Mouse (Mus musculus) midbrain, embryonic 15.5 days (tissue): ENCODE measurements around the gene Wapl. TPM values are rescaled to one million over a fixed set of nuclear protein-coding genes. Genes with fewer than 3 reads are reported as not detected.
A peak's percentile ranks its signal among the peaks of the same experiment; 100 is the strongest.

Experiments used
- ATAC-seq: fragments of 200-750 bp; cut with Nextera tagmentation; replicated peaks from 2 replicates; pipeline ENCODE4 v1.8.0; 2017; ENCODE audit warnings: moderate TSS enrichment
- H3K27ac ChIP-seq: fragments of 300-500 bp; sonication (generic); 2 replicates; pipeline ENCODE4 v1.5.1; 2015; ENCODE audit warnings: mild to moderate bottlenecking, inconsistent platforms
- H3K27me3 ChIP-seq: fragments of 300-500 bp; sonication (generic); replicated peaks from 2 replicates; pipeline ENCODE4 v1.6.1; 2015; ENCODE audit warnings: inconsistent platforms
- H3K36me3 ChIP-seq: fragments of 300-500 bp; sonication (generic); replicated peaks from 2 replicates; pipeline ENCODE4 v1.6.1; 2015; ENCODE audit warnings: inconsistent platforms
- H3K4me1 ChIP-seq: fragments of 300-500 bp; sonication (generic); 2 replicates; pipeline ENCODE4 v1.6.1; 2015; ENCODE audit warnings: inconsistent platforms
- H3K4me2 ChIP-seq: fragments of 300-500 bp; sonication (generic); 2 replicates; pipeline ENCODE4 v1.6.1; 2015; ENCODE audit warnings: inconsistent platforms, mild to moderate bottlenecking, moderate library complexity
- H3K4me3 ChIP-seq: fragments of 300-500 bp; sonication (generic); 2 replicates; pipeline ENCODE4 v1.5.1; 2015; ENCODE audit warnings: mild to moderate bottlenecking, inconsistent platforms
- H3K9ac ChIP-seq: fragments of 300-500 bp; sonication (generic); 2 replicates; pipeline ENCODE4 v1.6.1; 2015; ENCODE audit warnings: mild to moderate bottlenecking, inconsistent platforms
- H3K9me3 ChIP-seq: fragments of 300-500 bp; sonication (generic); 2 replicates; pipeline ENCODE4 v1.6.1; 2016; ENCODE audit warnings: inconsistent platforms
- WGBS: fragments of 180-500 bp; shearing (Covaris S2); methylation state at CpG from one replicate; pipeline ENCODE4 v1.1.7; 2015; ENCODE audit warnings: mixed read lengths; 5-methylcytosine and 5-hydroxymethylcytosine counted together
- polyA plus RNA-seq: library from polyadenylated mRNA; unstranded; fragments of >200 nt; fragmentation: Nextera tagmentation; extraction: Ambion mirVana; gene quantifications from 2 replicates; pipeline ENCODE4 v1.2.1, GENCODE M21; 2015

Gene Wapl
- 13.0 and 13.6 TPM in 2 replicates for polyA plus RNA-seq

DNA sequence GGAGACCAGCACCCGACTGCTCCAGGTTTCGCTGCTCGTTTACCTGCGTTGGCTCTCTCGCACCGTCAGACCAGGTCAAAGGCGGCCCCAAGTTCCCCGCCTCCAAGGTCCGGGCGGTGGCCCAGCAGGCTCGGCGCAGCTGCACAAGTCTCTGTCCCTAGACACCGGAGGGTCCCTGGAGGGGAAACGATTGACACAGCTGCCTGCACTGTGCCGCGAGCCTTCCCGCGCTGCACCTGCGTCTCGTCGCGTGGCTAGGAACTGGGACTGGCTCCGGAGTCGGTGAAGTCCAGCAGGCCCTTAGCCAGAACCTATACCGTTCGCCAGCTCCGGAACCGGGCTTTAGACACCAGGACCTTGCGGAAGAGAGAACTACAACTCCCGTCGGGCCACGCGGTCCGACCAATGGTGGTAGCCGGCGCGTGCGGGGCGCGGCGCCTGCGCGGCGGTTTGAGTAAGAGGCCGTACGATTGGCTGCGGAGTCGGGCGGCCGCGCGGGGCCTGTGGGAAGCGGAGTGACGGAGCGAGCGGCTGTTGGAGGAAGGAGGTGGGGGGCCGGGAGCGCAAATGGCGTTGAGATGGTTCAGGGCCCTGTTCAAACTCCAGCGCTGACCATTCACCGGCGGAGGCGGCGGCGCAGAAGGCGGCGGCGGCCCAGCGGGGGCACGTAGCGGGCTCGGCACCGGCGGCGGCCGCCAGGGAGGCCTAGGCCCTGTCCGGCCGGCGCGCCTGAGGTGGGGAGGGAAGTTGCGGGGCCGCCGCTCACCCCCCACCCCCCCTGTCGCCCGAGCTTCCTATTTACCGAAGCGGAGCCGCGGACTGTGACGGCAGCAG, at the start of gene Wapl:
Gene Wapl (plus strand): TSS at position 534 of the 834 bp plus-strand sequence.
- H3K9me3 ChIP-seq, result no peaks in the 10 kb centered on the region
- H3K4me3 ChIP-seq, result peak within 1 kb of the TSS; percentile 99
- peak; percentile 99 for ATAC-seq
- peak within 1 kb of the TSS; percentile 94 for H3K27ac ChIP-seq
- no peaks in the 10 kb centered on the region for H3K27me3 ChIP-seq
- WGBS, result under 1% methylated on average over 77 of the region's 90 CpGs
- H3K4me1 ChIP-seq, result peaks cover 16% of the 10 kb centered on the region
- H3K36me3 ChIP-seq, result 0 out of 2 replicates have a peak, but pooled peaks cover 3% of the 10 kb centered on the region
- H3K4me2 ChIP-seq, result peak within 1 kb of the TSS; percentile 90
- peak within 1 kb of the TSS; percentile 95 for H3K9ac ChIP-seq

DNA sequence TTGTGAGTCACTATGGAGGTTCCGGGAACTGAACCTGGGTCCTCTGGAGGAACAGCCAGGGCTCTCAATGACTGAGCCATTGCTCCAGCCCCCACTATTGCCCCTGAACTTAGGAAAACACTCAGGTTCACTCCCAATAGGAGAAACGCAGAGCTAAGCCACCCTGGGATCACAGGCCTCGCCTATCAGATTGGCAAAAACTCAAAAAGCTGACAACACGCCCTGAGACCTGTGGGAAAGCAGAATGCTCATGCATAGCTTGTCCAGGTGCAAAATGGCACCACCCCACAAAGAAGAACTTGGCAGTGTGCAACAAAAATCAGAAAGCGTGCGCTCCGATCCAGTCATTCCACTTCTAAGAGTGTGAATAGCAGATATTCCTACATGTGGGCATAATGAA, 46.9 kb upstream of the Wapl start:
- Histone ChIP-seq H3K27me3 (no peaks in the 10 kb centered on the region), H3K4me3 (no peak overlapping the region), H3K9me3 (no peaks in the 10 kb centered on the region), H3K27ac (no peak overlapping the region), H3K4me2 (no peak overlapping the region), H3K36me3 (no peaks in the 10 kb centered on the region), H3K4me1 (no peaks in the 10 kb centered on the region), H3K9ac (no peak overlapping the region)
- 91% methylated on average over 7 of the region's 7 CpGs for WGBS
- ATAC-seq, result no peak

DNA sequence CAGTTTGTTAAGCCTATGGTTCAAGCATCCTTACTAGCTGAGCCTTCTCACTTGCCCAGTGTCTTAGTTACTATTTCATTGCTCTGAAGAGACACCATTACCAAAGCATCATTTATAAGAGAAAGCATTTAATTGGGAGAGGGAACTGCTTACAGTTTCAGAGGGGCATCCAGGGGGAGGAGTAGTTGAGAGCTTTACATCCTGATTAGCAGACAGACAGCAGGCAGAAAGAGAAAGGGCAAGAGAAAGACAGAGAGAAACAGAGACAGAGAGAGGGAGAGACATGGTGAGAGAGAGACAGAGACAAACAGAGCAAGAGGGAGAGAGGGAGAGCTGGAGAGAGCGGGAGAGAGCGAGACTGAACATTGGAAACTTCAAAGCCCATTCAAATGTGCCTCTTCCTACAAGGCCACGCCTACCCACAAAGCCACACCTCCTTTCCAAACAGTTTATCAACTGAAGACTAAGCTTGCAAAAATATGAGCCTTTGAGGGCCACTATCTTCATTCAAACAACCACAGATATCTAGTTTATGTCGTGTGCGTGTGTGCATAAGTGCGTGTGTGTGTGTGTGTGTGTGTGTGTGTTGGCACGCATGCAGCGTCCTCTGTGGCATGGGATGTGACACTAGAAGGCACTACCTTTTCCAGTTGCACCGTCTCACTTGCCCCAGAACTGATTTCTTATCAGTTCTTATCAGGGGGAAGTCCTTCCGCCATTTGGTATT, 40.8 kb upstream of the Wapl start:
- Histone ChIP-seq H3K9ac (no peak overlapping the region), H3K4me1 (no peaks in the 10 kb centered on the region), H3K9me3 (no peaks in the 10 kb centered on the region), H3K4me3 (no peak overlapping the region), H3K36me3 (no peaks in the 10 kb centered on the region), H3K4me2 (no peak overlapping the region), H3K27ac (no peak overlapping the region), H3K27me3 (no peaks in the 10 kb centered on the region)
- ATAC-seq, result no peak
- WGBS, result 80% methylated on average over 10 of the region's 10 CpGs

DNA sequence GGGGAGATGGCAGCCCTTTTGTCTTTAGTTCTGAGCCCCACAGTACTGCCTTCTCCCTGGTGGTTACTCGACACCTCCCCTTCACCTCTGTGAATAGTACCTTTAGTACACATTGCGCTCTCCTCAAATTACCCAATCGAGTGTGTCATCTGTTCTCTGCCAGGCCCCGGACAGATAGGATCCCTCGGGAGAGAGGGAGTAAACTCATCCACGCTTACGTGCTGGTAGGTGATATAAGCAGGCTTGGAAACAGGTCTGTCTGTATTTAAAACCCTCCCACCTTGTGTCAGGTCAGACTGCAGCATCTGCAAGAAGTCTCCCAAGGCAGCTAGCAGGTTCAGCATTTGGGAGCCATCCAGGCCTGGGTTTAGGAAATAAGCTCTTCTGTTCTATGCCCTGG, 38.5 kb upstream of the Wapl start:
- Histone ChIP-seq H3K36me3 (no peaks in the 10 kb centered on the region), H3K4me2 (no peak overlapping the region), H3K4me1 (no peaks in the 10 kb centered on the region), H3K9ac (no peak overlapping the region), H3K4me3 (no peak overlapping the region), H3K9me3 (no peaks in the 10 kb centered on the region), H3K27me3 (no peaks in the 10 kb centered on the region), H3K27ac (no peak overlapping the region)
- 49% methylated on average over 7 of the region's 7 CpGs for WGBS
- no peak for ATAC-seq

DNA sequence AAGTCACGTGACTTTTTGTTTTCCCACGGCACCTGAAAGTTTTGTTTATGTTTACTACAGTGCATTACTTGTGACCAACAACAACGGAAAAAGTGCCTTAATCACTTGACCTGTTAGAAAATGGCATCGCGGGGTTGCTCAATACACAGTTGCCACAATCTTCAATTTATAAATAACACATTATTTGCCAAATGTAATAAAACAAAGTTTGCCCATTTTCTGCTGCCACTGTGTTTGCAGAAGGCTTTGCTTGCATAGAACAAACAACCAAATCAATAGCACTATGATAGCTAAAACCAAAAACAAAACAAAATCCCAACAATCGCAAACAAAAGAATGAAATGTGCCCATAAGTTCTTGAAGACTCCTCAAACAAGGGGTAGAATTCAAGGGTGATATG, 38.0 kb upstream of the Wapl start:
- Histone ChIP-seq H3K27ac (no peak overlapping the region), H3K9ac (no peak overlapping the region), H3K27me3 (no peaks in the 10 kb centered on the region), H3K4me2 (no peak overlapping the region), H3K4me3 (no peak overlapping the region), H3K4me1 (no peaks in the 10 kb centered on the region), H3K36me3 (no peaks in the 10 kb centered on the region), H3K9me3 (no peaks in the 10 kb centered on the region)
- no peak for ATAC-seq
- 91% methylated on average over 6 of the region's 6 CpGs for WGBS

DNA sequence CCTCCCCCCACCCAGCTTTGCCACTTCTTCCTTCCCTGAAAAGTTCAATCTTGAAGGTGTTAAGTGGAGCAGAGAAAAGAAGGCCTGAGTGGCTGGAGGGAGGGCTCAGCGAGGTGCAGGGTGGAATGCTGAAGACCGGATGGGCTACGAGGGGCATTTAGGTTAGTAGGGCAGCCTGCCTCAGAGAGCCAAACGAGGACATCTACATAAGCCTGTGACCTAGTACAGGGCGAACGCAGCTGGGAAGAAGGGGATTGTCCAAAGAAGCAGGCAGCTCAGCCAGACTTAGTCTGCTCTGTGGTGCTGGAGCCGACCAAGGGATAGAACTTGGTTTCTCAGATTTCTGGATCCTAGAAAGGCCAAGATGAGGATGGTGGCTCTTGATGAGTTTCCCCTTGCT, 29.6 kb upstream of the Wapl start:
- Histone ChIP-seq H3K36me3 (no peaks in the 10 kb centered on the region), H3K4me3 (no peak overlapping the region), H3K4me1 (no peaks in the 10 kb centered on the region), H3K27me3 (no peaks in the 10 kb centered on the region), H3K4me2 (no peak overlapping the region), H3K9me3 (no peaks in the 10 kb centered on the region), H3K27ac (no peak overlapping the region), H3K9ac (no peak overlapping the region)
- WGBS, result 70% methylated on average over 7 of the region's 7 CpGs
- ATAC-seq, result no peak

DNA sequence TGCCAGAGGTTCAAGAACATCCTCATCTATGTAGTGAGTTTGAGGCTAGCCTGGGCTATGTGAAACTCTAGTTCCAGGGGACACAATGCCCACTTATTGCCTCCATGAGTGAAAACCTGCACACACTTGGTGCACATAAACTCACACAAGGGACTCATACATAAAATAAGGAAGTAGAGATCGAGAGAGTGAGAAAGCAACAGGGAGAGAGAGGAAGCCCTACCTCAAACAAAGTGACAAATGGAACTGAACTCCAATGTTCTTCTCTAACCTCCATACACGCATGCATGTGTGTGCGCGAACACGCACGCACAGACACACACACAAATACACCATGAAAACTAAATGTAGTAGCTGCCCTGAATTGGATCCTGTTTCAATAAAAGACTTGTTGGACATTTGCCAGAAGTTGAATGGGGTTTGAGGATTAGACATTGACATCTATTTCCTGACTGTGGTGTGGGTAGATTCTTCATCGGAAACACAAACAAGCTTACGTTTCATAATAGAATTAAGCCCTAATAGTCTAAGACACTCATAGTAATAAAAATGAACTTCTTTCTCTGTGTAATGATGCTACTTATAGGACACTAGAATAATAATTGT, 25.8 kb upstream of the Wapl start:
- no peaks in the 10 kb centered on the region for H3K4me1 ChIP-seq
- H3K27me3 ChIP-seq, result no peaks in the 10 kb centered on the region
- H3K9ac ChIP-seq, result no peak overlapping the region
- no peaks in the 10 kb centered on the region for H3K9me3 ChIP-seq
- no peak overlapping the region for H3K4me3 ChIP-seq
- H3K36me3 ChIP-seq, result no peaks in the 10 kb centered on the region
- no peak overlapping the region for H3K27ac ChIP-seq
- WGBS, result 78% methylated on average over 8 of the region's 8 CpGs
- ATAC-seq, result no peak
- no peak overlapping the region for H3K4me2 ChIP-seq

DNA sequence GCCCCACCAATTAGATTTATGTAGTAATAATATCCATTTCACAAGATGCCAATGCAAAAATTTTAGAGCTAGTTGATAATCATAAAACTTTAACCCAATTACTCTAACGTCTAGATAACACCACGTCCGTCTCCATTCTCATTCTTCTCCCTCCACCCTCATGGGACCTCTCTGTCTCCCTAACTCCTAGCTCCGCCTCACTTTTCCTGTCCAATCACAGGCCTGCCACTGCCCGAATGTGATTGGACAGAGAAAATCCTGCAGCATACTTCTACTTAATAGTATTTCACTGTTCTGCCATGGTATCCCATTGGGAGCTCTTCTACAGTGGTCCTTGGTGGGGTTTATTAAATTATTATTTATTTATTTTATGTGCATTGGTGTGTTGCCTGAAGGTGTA, 16.6 kb upstream of the Wapl start:
- Histone ChIP-seq H3K4me3 (no peak overlapping the region), H3K9me3 (no peaks in the 10 kb centered on the region), H3K4me2 (no peak overlapping the region), H3K27me3 (peaks cover 23% of the 10 kb centered on the region), H3K27ac (no peak overlapping the region), H3K4me1 (peaks cover 12% of the 10 kb centered on the region), H3K36me3 (no peaks in the 10 kb centered on the region), H3K9ac (no peak overlapping the region)
- WGBS, result 95% methylated on average over 5 of the region's 5 CpGs
- ATAC-seq, result no peak

DNA sequence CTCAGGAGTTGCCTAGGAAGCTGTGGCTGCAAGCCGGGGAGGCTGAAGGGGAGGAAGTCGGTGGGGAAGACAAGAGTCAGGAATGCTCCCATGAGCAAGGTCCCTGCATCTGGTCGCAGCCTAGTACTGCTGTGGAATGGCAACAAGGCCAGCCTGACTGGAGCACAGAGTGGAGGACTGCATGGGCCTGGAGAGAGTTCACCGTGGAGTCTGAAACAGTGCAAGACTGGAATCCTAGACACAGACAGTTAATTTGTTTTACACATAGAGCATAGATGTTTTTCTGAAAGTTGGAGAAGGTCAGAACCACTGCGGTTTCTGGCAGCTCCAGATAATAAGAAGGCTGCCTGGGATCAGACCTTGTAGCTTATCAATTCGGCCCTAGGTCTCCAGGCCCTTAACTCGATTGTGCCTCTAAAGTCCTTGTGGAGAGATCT, 13.4 kb upstream of the Wapl start:
- peaks cover 18% of the 10 kb centered on the region for H3K4me1 ChIP-seq
- H3K4me3 ChIP-seq, result no peak overlapping the region
- no peaks in the 10 kb centered on the region for H3K9me3 ChIP-seq
- no peak for ATAC-seq
- no peak overlapping the region for H3K27ac ChIP-seq
- WGBS, result 44% methylated on average over 7 of the region's 7 CpGs
- H3K4me2 ChIP-seq, result no peak overlapping the region
- no peak overlapping the region for H3K9ac ChIP-seq
- no peaks in the 10 kb centered on the region for H3K36me3 ChIP-seq
- H3K27me3 ChIP-seq, result peaks cover 42% of the 10 kb centered on the region

DNA sequence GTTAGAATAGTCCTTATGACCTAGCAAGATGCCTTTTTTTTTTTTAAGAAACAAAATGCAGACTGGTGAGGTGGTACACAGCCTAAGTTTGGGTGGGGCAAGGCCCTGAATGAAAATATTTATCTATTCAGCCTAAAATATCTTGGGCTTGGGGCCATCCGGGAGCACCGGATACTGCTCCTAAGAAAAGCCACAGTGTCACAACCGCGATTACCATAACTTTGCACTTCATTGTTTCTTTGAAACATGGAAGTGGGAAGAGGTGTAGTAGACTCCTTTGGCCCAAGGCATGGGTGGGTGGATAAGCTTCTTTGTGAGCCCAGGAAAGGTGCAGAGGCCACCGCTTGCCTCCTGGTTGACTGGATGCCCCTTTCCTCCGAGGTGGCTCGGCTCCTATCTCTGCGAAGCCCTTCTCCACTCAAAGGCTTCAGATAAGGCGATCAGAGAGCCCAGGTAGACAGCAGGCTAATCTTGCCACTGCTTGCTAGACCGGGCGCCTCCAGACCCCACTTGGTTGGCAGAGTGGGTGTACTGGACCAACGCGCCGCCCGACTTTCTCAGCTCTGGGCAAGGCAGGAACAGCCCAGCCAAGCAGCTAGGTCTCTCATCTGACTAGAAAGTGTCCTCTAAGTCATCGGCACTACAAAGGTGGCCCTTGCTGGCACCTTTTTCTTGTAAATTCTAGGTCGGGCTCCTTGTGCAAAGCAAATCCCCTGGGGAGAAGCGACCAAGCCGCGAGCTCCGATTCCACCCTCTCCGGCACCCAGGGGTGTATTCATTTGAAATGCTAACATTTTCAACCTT, 12.7 kb upstream of the Wapl start:
- ATAC-seq, result peak; percentile 58; the same call in 1 of the 2 replicates
- H3K36me3 ChIP-seq, result no peaks in the 10 kb centered on the region
- H3K9ac ChIP-seq, result peak overlapping the region; percentile 39; the same call in 1 of the 2 replicates
- H3K27ac ChIP-seq, result no peak overlapping the region
- H3K9me3 ChIP-seq, result no peaks in the 10 kb centered on the region
- peak overlapping the region; percentile 49 for H3K4me3 ChIP-seq
- H3K4me1 ChIP-seq, result peaks cover 18% of the 10 kb centered on the region
- H3K27me3 ChIP-seq, result peaks cover 42% of the 10 kb centered on the region
- WGBS, result 13% methylated on average over 22 of the region's 22 CpGs
- peak overlapping the region; percentile 97 for H3K4me2 ChIP-seq

DNA sequence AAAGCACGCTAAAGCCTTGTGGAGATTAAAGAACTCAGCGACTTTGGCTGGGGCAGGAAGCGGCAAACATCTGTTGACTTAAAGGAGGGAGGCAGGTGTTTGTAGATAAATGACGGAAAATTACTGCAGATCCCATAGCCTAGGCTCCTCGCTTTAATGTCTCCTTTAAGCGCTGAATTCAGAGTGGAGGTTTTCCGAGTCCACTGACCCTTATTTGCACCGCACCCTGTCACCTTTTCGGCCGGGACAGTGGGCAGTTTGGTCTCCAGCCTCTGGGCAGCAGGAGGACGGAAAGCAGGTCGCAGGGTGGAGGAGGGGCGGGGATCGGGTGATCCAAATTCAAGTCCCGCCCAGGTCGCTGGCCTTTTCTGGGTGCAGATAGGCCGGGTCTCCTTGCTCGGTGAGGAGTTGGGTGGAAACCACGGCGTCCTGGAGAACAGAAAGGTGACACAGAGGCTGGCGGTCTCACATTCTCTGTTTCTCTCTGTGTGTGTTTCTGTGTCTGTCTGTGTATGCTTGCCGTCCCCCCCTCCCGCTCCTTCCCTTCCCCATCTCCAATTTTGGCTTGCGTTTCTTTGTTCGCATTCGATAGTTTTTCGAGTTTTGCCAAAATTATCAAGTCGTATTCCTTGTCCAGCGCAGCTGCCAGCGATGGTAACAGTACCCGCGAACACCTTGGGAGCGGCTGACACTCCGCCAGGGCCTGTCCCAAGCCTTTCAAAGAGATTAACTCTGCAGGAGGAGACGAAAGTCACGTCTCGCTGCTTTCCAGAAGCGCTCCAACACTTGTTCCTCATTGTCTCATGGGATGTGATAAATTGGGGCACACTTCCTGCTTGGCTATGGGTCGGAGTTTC, 11.9 kb upstream of the Wapl start:
- peaks cover 42% of the 10 kb centered on the region for H3K27me3 ChIP-seq
- H3K4me1 ChIP-seq, result peaks cover 18% of the 10 kb centered on the region
- H3K9ac ChIP-seq, result peak overlapping the region; percentile 39
- WGBS, result under 1% methylated on average over 39 of the region's 39 CpGs
- H3K9me3 ChIP-seq, result no peaks in the 10 kb centered on the region
- H3K4me3 ChIP-seq, result peak overlapping the region; percentile 49
- no peak overlapping the region for H3K27ac ChIP-seq
- peak; percentile 62 for ATAC-seq
- peak overlapping the region; percentile 97 for H3K4me2 ChIP-seq
- no peaks in the 10 kb centered on the region for H3K36me3 ChIP-seq
